Mouse (Mus musculus) small intestine, adult 2 months (tissue): ENCODE measurements around the gene Slc46a3. TPM values are rescaled to one million over a fixed set of nuclear protein-coding genes. Genes with fewer than 3 reads are reported as not detected.

ENCODE experiments used
- H3K27ac ChIP-seq: fragments of 200-500 bp; 2 replicates; pipeline ENCODE4 v1.5.1; 2012; ENCODE audit warnings: low read depth, low read length, control low read depth, inconsistent platforms; ENCODE audit not compliant: insufficient read depth
- H3K27me3 ChIP-seq: fragments of 200-500 bp; 2 replicates; pipeline ENCODE4 v1.6.1; 2012; ENCODE audit warnings: mild to moderate bottlenecking, moderate library complexity, low read length, inconsistent platforms; ENCODE audit not compliant: control insufficient read depth, insufficient read depth
- H3K36me3 ChIP-seq: fragments of 200-500 bp; 2 replicates; pipeline ENCODE4 v1.6.1; 2012; ENCODE audit warnings: mild to moderate bottlenecking, low read length, control low read depth, inconsistent platforms; ENCODE audit not compliant: control insufficient read depth, insufficient read depth
- H3K4me1 ChIP-seq: fragments of 200-500 bp; 2 replicates; pipeline ENCODE4 v1.6.1; 2012; ENCODE audit warnings: low read length, inconsistent platforms, mixed read lengths; ENCODE audit not compliant: control insufficient read depth, insufficient read depth, insufficient read length
- H3K4me3 ChIP-seq: fragments of 200-500 bp; 2 replicates; pipeline ENCODE4 v1.5.1; 2012; ENCODE audit warnings: low read depth, mild to moderate bottlenecking, control low read depth, inconsistent platforms, low read length, moderate library complexity
- CTCF ChIP-seq: fragments of 200-500 bp; IDR thresholded peaks from 2 replicates; pipeline ENCODE4 v1.5.1; 2012; ENCODE audit warnings: low read depth, mild to moderate bottlenecking, control low read depth, inconsistent platforms, low read length, moderate library complexity, mixed read lengths; ENCODE audit not compliant: insufficient replicate concordance, insufficient read length; ENCODE audit errors: extremely low read depth
- POLR2A ChIP-seq: fragments of 200-500 bp; IDR thresholded peaks from 2 replicates; pipeline ENCODE4 v1.6.1; 2012; ENCODE audit warnings: low read depth, mild to moderate bottlenecking, control low read depth, inconsistent platforms, low read length, moderate library complexity
- WGBS: fragments of 180-500 bp; shearing (Covaris S2); methylation state at CpG from one replicate; pipeline ENCODE4 v1.1.7; 2018; 5-methylcytosine and 5-hydroxymethylcytosine counted together
- polyA plus RNA-seq: library from polyadenylated mRNA; depleted of rRNA; stranded (reverse); fragments of >200 nt; gene quantifications from 2 replicates; pipeline ENCODE4 v1.2.3, GENCODE M21; 2012

Slc46a3 gene
- polyA plus RNA-seq, 1 experiment: 259 TPM

DNA sequence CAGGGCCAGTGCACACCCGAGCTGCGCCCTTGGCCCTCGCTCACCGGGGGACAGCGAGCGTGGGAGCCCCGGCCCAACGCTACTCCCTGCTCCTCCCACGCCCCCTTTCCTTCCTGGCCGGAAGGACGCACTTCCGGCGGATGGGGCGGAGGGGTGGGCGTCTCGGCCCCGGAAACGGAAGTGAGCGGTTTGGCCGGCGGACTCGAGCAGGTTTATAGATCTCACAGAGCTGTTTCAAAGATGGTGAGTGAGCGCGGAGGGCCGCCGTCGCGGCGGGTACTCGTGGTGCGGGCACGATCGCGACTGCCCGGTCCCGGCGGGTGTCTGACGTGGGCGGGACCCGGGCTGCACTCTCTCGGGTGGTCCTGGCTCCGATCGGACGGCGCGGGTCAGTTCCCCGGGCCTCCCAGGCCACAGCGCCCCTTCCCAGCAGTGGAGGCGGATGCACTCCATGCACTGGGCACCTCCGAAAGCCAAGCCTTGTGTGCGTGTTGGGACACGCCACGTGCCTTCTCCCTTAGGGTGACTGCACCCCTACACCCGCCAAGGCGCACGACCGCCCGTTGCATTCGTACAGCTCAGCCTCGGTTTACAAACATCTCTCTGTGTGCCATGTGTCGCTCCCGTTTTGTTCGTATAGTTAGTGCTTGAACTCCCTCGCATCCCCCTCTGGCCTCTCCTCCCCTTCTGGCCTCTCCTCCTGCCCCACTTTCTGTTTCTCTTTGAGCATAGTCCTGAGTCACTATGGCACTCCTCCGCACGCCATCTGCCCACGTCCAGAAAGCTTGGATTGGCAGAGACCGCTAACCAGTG is 34.0 kb downstream of the Slc46a3 start, which contains the start of gene Pomp:
TSS of gene Pomp (plus strand) at position 13 of the 813 bp plus-strand sequence.
- WGBS: under 1% methylated on average over 68 of the region's 68 CpGs

DNA sequence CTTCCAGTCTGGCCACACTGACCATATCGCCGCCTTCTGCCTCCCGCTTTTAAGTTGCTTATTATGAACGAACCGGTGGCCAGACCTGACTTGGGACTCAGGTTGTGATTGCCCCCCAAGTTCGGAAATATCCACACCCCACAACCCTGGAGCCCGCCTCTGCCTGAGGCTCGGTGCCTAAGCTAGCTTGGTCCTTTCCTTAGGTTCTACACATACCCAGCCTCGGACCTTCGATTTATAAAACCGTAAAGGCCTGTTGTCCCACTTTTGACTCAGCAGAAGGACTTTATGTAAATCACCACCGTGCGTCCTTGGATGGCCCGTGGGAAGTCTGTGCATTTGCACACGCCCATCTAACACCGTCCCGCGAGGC is 34.6 kb downstream of the Slc46a3 start:
- Histone ChIP-seq H3K4me3 (peak overlapping the region; percentile 95), H3K36me3 (peaks cover 20% of the 10 kb centered on the region), H3K27me3 (no peaks in the 10 kb centered on the region), H3K4me1 (peaks cover 10% of the 10 kb centered on the region; the same call in 1 of the 2 replicates), H3K27ac (peak overlapping the region; percentile 58)
- WGBS: 2% methylated on average over 18 of the region's 18 CpGs
- TF ChIP-seq POLR2A: no peak
- no peak for TF ChIP-seq CTCF

More for the DNA sequence above, 34.0 kb downstream of the Slc46a3 start, which contains the start of gene Pomp:
- Histone ChIP-seq H3K4me1 (peaks cover 10% of the 10 kb centered on the region; the same call in 1 of the 2 replicates), H3K36me3 (peaks cover 20% of the 10 kb centered on the region), H3K27me3 (no peaks in the 10 kb centered on the region), H3K4me3 (peak within 1 kb of the TSS; percentile 95), H3K27ac (peak within 1 kb of the TSS; percentile 88)
- TF ChIP-seq POLR2A: peak; percentile 85
- TF ChIP-seq CTCF: no peak

DNA sequence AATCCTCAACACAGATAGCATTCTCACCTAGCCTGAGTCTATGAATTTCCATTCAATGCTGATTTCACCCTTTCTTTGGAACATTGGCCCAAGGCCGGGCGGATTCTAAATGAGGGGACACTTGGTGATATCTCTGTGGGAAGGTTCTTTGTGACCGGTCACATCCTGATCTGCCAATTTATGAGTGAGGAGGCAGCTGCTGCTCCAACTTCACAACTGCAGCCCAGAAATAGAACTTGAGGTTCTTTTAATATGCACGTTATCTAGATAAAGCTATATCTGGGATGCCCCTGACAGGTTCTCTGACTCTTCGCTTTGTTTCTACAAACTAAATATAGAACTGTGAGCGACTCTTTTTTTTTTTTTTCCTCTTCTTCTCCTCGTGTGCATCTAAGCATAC is 44.4 kb downstream of the Slc46a3 start:
- TF ChIP-seq POLR2A (no peak), CTCF (no peak)
- Histone ChIP-seq H3K4me3 (no peak overlapping the region), H3K27me3 (no peaks in the 10 kb centered on the region), H3K27ac (no peak overlapping the region), H3K4me1 (no peaks in the 10 kb centered on the region), H3K36me3 (no peaks in the 10 kb centered on the region)
- WGBS: 55% methylated on average over 7 of the region's 7 CpGs

DNA sequence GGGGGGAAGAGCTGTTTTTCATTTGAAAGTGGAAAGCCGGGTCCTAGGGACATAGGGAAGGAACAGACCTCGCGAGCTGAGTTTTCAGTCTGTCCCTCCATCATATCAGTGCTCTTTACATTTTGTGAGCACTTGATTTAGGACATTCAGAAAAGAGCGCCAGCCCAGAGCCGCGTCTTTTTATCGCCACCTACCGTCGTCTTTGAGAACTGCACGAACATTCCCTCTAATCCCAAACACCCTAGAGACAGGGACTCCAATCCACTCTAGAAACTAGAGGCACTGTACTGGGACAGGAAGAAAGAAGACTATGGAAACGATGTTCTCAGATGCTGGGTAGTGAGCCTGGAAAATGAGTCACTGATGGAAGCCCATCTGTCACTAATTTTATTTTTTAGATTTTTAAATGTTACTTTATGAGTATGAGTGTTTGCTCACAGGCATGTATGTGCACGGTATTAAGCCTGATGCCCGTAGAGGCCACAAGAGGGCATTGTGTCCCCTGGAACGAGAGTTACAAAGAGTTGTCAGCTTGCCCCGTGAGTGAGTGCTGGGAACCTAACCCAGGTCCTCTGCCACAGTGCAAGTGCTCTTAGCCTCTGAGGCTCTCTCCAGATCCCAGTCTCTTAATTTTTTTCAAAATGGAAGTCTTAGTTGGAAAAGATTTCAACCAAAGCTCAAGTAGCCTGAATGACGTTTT is 46.3 kb downstream of the Slc46a3 start:
- 23% methylated on average over 16 of the region's 16 CpGs for WGBS

DNA sequence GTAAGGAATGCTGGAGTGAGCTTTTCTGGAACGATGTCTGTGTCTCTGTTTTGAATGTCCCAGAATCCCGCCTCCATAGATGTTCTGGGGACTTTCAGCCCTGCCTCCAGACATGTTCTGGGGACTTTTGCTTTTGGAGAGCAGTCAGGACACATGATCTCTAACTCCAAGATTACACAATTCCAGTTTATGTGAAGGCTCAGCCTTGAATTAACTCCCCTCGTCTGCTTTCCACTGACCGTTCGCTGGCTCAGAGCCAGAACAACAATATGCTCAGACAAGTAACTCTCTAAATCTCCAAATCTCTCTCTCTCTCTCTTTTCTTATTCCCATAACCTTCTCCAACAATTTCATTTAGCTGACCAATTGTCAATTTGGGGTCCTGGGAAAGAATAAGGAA is 47.3 kb downstream of the Slc46a3 start:
- no peaks in the 10 kb centered on the region for H3K4me1 ChIP-seq
- WGBS: 55% methylated on average over 5 of the region's 5 CpGs
- TF ChIP-seq POLR2A (no peak), CTCF (no peak)
- H3K27ac ChIP-seq: no peak overlapping the region
- no peak overlapping the region for H3K4me3 ChIP-seq
- H3K36me3 ChIP-seq: no peaks in the 10 kb centered on the region
- H3K27me3 ChIP-seq: no peaks in the 10 kb centered on the region

More for the DNA sequence above, 46.3 kb downstream of the Slc46a3 start:
- Histone ChIP-seq H3K4me3 (no peak overlapping the region), H3K27me3 (no peaks in the 10 kb centered on the region), H3K36me3 (no peaks in the 10 kb centered on the region), H3K4me1 (no peaks in the 10 kb centered on the region), H3K27ac (no peak overlapping the region)
- TF ChIP-seq POLR2A (no peak), CTCF (peak; percentile 78; the same call in 1 of the 2 replicates)

DNA sequence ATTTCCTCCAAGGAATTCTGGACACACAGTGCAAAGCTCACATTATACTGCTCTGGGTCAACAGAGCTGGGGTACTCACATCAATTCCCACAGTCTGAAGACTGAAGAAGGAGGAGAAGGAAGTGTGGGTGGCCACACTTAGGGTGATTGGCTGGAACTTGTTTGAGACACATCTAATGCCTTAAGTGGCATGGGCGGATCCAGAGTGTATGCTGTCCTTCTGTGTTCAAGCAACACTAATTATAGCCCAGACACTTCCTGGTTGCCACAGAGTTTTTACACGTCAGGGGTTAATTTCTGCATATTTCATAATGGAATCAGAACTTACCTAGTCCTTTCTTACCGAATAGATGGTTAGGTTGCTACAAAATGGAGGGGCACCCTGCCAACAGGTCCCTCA is 49.3 kb downstream of the Slc46a3 start:
- WGBS: 32% methylated on average over 3 of the region's 3 CpGs
- TF ChIP-seq CTCF: no peak
- no peak for TF ChIP-seq POLR2A
- H3K27me3 ChIP-seq: no peaks in the 10 kb centered on the region

DNA sequence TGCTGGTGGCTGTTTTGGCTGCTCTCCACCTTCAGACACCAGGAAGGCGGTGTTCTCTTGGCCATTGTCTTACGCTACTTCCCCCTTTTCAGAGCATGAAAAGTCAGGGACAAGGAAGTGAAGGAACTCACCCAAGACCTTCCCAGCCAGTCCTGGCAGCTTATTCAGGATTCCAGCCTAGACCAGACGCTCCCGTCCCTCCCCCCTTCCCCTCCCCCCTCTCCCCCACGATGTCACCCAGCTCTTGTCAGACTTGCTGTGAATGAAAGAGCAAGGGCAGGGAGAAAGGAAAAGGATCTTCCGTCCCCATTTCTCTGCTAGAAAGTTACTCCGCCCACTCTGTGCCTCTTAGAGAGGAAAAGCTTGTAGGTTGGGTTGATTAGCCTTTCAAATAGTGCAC is 51.3 kb downstream of the Slc46a3 start:
- Histone ChIP-seq H3K4me3 (no peak overlapping the region), H3K27me3 (no peaks in the 10 kb centered on the region), H3K4me1 (no peaks in the 10 kb centered on the region), H3K36me3 (no peaks in the 10 kb centered on the region), H3K27ac (no peak overlapping the region)
- WGBS: 55% methylated on average over 7 of the region's 7 CpGs
- TF ChIP-seq POLR2A (no peak), CTCF (no peak)

More for the DNA sequence above, 49.3 kb downstream of the Slc46a3 start:
- Histone ChIP-seq H3K4me3 (no peak overlapping the region), H3K4me1 (no peaks in the 10 kb centered on the region), H3K36me3 (no peaks in the 10 kb centered on the region), H3K27ac (no peak overlapping the region)
